In the genomic region with DNA sequence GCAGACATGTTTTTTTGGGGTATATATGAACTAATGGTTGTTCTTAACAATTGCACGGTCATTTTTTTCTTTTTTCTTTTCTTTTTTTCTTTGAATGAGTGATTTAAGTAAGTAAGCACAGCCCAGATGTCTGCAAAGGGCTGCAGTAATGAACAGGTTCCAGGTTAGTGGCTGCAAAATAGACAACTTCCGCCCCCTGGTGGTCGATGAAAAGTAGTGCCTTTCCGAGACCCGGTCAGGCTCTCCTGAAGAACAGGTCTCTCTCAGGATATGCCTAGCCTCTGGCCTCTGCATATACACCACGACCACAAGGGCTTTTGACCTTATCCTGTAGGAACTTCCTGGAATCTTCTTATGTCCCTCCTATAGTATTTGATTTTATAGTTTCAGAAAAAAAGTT, we compare ENCODE assay signal across 8 mouse cellular contexts. TPM values are rescaled to one million over a fixed set of nuclear protein-coding genes. Genes with fewer than 3 reads are reported as not detected.
DNase-seq lines count a peak whose midpoint lies in the region; ATAC-seq and TF ChIP-seq lines count a peak whose summit lies in the region.

No protein-coding gene starts in this region.

- no peaks in the 10 kb centered on the region for H3K4me1 ChIP-seq in hindbrain, postnatal 0 days (ENCODE audit: insufficient read depth, low read length)

- no peaks in the 10 kb centered on the region for H3K27me3 ChIP-seq in hindbrain, postnatal 0 days (ENCODE audit: insufficient read depth, low read length)

- H3K9me3 ChIP-seq in hindbrain, postnatal 0 days (ENCODE audit: low read length) = no peaks in the 10 kb centered on the region

- DNase-seq in ZHBTc4 (ENCODE audit: low read depth, low spot score) = peak; percentile 88
- DNase-seq in cerebellum, adult 9-11 months = peak; percentile 79
- DNase-seq in hindbrain, postnatal 0 days (ENCODE audit: low spot score) = peak; percentile 92
- peak; percentile 45 to 75 for DNase-seq in left cerebral cortex, adult 9 months (ENCODE audit: low spot score in 2 of 2)
- peak; percentile 68 for DNase-seq in right cerebral cortex, postnatal 25 days
- DNase-seq in urinary bladder, postnatal 4 days (ENCODE audit: low spot score in 2 of 2) = peak; percentile 64 to 83

- ATAC-seq in frontal cortex, adult (ENCODE audit: low TSS enrichment) = peak; percentile 81
- peak; percentile 76 for ATAC-seq in hindbrain, postnatal 0 days
- ATAC-seq in megakaryocyte progenitor cell, adult 5-6 weeks (replicated peaks; ENCODE audit: poor library complexity) = peak; percentile 84

- no peaks in the 10 kb centered on the region for H3K36me3 ChIP-seq in hindbrain, postnatal 0 days (ENCODE audit: insufficient read depth, low read length)

- under 1% methylated on average over 6 of the region's 6 CpGs for WGBS in hindbrain, postnatal 0 days

- peak; percentile 87 for TF ChIP-seq CTCF in hindbrain, postnatal 0 days (IDR thresholded peaks at IDR 0.05; ENCODE audit: low read depth)

- H3K4me2 ChIP-seq in hindbrain, postnatal 0 days (ENCODE audit: low read depth, low read length) = peak overlapping the region; percentile 62

- H3K27ac ChIP-seq in hindbrain, postnatal 0 days = no peak overlapping the region

- peak overlapping the region; percentile 26 for H3K4me3 ChIP-seq in hindbrain, postnatal 0 days (ENCODE audit: low read length)

- no peak overlapping the region for H3K9ac ChIP-seq in hindbrain, postnatal 0 days (replicated peaks; ENCODE audit: low read length)

RNA-seq across cellular contexts. Expression of a gene that starts 18.2 kb away (rescaled TPM):
- 1.6 and 1.7 TPM in 2 replicates for total RNA-seq in hindbrain, postnatal 0 days (2014; rRNA removed)
- 1.3 and 1.4 TPM in 2 replicates for polyA plus RNA-seq in hindbrain, postnatal 0 days (2015; fragmentation: Nextera tagmentation; extraction: Ambion mirVana)
- total RNA-seq in megakaryocyte progenitor cell, adult 5-6 weeks (2015) = not detected in 2 replicates
- not detected in 2 replicates for total RNA-seq in megakaryocyte progenitor cell, adult 5-6 weeks (2017)

RNA-seq across cellular contexts. Expression of a gene that starts 29.6 kb away (rescaled TPM):
- not detected in 2 replicates for total RNA-seq in hindbrain, postnatal 0 days (2014; rRNA removed)
- polyA plus RNA-seq in hindbrain, postnatal 0 days (2015; fragmentation: Nextera tagmentation; extraction: Ambion mirVana) = 0.14 TPM in 1 of 2 replicates, not detected in the other
- total RNA-seq in megakaryocyte progenitor cell, adult 5-6 weeks (2015) = not detected in 2 replicates
- total RNA-seq in megakaryocyte progenitor cell, adult 5-6 weeks (2017) = not detected in 2 replicates

RNA-seq across cellular contexts. Expression of a gene that starts 47.7 kb away (rescaled TPM):
- not detected in 2 replicates for total RNA-seq in hindbrain, postnatal 0 days (2014; rRNA removed)
- not detected in 2 replicates for polyA plus RNA-seq in hindbrain, postnatal 0 days (2015; fragmentation: Nextera tagmentation; extraction: Ambion mirVana)
- total RNA-seq in megakaryocyte progenitor cell, adult 5-6 weeks (2015) = not detected in 2 replicates
- total RNA-seq in megakaryocyte progenitor cell, adult 5-6 weeks (2017) = not detected in 2 replicates
